Mouse (Mus musculus): ENCODE results near the gene Bcl2l15. TPM values are rescaled to one million over a fixed set of nuclear protein-coding genes. Genes with fewer than 3 reads are reported as not detected.
"Not testable (repeated sequence)": the region's sequence is repeated elsewhere in the genome, so short reads cannot be mapped to it uniquely, and the experiment has no call there.

Bcl2l15 gene
- polyA plus RNA-seq, 1 experiment: 0.18 TPM

DNA sequence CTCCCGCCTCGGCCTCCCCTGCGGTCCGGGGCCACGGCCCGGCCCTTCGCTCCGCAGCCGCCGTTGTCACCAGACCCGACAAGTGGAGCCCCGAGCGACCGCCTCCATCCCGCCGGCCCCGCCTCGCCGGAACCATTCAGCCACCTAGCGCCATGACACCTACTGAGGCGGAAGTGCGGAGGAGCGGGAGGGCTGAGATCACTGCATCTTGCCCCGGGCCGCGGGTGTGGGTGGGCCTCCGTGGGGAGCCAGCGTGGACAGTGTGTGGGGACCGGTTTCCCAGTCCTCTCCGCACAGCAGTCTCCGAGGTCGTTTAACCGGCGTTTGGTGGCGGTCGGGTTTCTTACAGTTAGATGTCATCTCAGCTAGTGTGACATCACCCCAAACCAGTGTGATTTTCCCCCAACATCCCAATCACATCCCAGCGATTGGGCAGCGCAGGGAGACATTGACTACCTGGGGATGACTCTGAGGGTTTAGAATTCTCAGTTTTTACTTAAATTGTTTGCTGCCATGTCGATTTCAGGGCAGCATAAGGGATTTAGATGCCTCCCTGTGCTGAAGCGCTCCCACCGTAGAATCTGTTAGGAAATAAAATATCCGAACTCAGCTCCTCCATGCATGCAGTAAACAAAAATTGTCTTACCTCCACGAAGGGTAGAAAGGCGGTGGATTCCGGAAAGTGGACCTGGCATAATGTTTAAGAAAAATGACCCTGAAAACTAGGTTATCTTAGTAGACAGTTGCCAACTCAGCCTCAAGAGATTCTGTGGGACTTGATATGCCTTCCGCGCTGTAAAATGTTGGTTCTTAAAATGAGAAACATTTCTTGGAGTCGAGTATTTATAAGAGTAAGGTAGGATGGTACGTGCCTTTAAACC lies 40.9 kb upstream of the Bcl2l15 start, which contains the start of gene Hipk1:
TSS of gene Hipk1 (minus strand) at position 334 of the 881 bp plus-strand sequence.
- peak; percentile 79 to 95 for DNase-seq (ENCODE audit: low read depth in 1 of 2, low spot score in 2 of 2)
- 15% methylated on average over 49 of the region's 49 CpGs for WGBS
- peak within 1 kb of the TSS; percentile 98 for H3K4me3 ChIP-seq (ENCODE audit: extremely low read depth, insufficient read depth, insufficient read length)
- H3K27ac ChIP-seq (ENCODE audit: insufficient read depth, low read length): peak within 1 kb of the TSS; percentile 97
- H3K36me3 ChIP-seq (ENCODE audit: control insufficient read depth, insufficient read depth, low read length): no peaks in the 10 kb centered on the region
- TF ChIP-seq CTCF (IDR thresholded peaks at IDR 0.05; ENCODE audit: extremely low read depth, insufficient read depth, insufficient read length, insufficient replicate concordance) (no peak), POLR2A (IDR thresholded peaks at IDR 0.05; ENCODE audit: low read depth, low read length) (peak; percentile 88)
- peaks cover 14% of the 10 kb centered on the region for H3K4me1 ChIP-seq (ENCODE audit: control insufficient read depth, insufficient read depth, insufficient read length)
- H3K27me3 ChIP-seq (ENCODE audit: control insufficient read depth, insufficient read depth, low read length): no peaks in the 10 kb centered on the region

DNA sequence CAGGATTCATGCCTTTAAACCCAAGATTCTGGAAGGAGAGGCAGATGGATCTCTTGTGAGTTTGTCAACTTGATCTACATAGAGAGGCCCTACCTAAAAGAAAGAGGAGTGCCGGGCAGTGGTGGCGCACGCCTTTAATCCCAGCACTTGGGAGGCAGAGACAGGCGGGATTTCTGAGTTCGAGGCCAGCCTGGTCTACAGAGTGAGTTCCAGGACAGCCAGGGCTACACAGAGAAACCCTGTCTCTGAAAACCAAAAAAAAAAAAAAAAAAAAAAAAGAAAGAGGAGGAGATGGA lies 40.3 kb upstream of the Bcl2l15 start:
- H3K36me3 ChIP-seq (ENCODE audit: control insufficient read depth, insufficient read depth, low read length); H3K27me3 ChIP-seq (ENCODE audit: control insufficient read depth, insufficient read depth, low read length); H3K27ac ChIP-seq (ENCODE audit: insufficient read depth, low read length); DNase-seq (ENCODE audit: low read depth in 1 of 2, low spot score in 2 of 2); H3K4me3 ChIP-seq (ENCODE audit: extremely low read depth, insufficient read depth, insufficient read length): not testable (repeated sequence)
- 84% methylated on average over 5 of the region's 5 CpGs for WGBS
- H3K4me1 ChIP-seq (ENCODE audit: control insufficient read depth, insufficient read depth, insufficient read length): peaks cover 12% of the 10 kb centered on the region

DNA sequence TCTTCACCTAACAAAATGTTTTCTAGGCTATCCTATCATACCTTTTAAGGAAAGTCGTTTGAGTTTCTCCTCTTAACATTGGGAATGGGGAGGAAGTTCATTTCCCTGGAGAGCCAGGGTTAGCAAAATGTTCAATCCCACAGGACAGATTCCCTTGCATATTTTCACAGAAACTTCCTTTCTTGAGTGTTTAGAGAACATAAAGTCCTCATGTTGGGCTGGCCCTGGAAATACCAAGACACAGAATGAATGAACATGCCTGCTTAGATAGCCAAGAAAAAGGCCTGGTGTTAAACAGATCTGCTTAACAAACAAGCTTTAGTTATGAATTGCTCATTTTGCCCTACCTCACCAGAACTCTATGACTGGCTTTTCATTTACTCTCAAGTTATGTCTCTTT lies 39.8 kb upstream of the Bcl2l15 start:
- H3K27ac ChIP-seq (ENCODE audit: insufficient read depth, low read length): no peak overlapping the region
- peaks cover 9% of the 10 kb centered on the region for H3K4me1 ChIP-seq (ENCODE audit: control insufficient read depth, insufficient read depth, insufficient read length)
- no peaks in the 10 kb centered on the region for H3K27me3 ChIP-seq (ENCODE audit: control insufficient read depth, insufficient read depth, low read length)
- TF ChIP-seq POLR2A (IDR thresholded peaks at IDR 0.05; ENCODE audit: low read depth, low read length) (no peak), CTCF (IDR thresholded peaks at IDR 0.05; ENCODE audit: extremely low read depth, insufficient read depth, insufficient read length, insufficient replicate concordance) (no peak)
- no peak for DNase-seq (ENCODE audit: low read depth in 1 of 2, low spot score in 2 of 2)
- 81% methylated on average over 1 of the region's 1 CpGs for WGBS
- H3K4me3 ChIP-seq (ENCODE audit: extremely low read depth, insufficient read depth, insufficient read length): no peak overlapping the region
- no peaks in the 10 kb centered on the region for H3K36me3 ChIP-seq (ENCODE audit: control insufficient read depth, insufficient read depth, low read length)

DNA sequence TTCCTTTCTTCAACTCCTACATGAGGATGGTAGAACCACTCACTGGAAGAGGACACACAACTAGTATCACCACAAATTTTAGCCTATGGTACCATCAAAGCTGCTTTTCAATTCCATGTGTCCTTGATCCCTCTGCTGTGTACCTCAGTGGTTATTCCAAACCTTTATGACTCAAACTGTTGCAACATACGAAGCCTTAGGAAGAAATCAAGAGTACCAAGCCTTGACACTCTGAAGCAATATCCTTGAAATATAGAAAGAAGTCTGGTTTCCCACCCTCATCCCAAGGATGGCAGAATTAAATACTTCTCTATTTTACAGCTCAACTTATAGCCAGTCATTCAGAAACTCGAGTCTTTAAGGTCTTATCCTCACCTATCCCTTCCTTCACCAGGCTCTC lies 36.0 kb upstream of the Bcl2l15 start:
- no peaks in the 10 kb centered on the region for H3K27me3 ChIP-seq (ENCODE audit: control insufficient read depth, insufficient read depth, low read length)
- H3K36me3 ChIP-seq (ENCODE audit: control insufficient read depth, insufficient read depth, low read length): no peaks in the 10 kb centered on the region
- peaks cover 4% of the 10 kb centered on the region; the same call in 1 of the 2 replicates for H3K4me1 ChIP-seq (ENCODE audit: control insufficient read depth, insufficient read depth, insufficient read length)
- no peak for TF ChIP-seq POLR2A (IDR thresholded peaks at IDR 0.05; ENCODE audit: low read depth, low read length)
- no peak overlapping the region for H3K27ac ChIP-seq (ENCODE audit: insufficient read depth, low read length)
- no peak for DNase-seq (ENCODE audit: low read depth in 1 of 2, low spot score in 2 of 2)
- 75% methylated on average over 2 of the region's 2 CpGs for WGBS
- H3K4me3 ChIP-seq (ENCODE audit: extremely low read depth, insufficient read depth, insufficient read length): no peak overlapping the region

DNA sequence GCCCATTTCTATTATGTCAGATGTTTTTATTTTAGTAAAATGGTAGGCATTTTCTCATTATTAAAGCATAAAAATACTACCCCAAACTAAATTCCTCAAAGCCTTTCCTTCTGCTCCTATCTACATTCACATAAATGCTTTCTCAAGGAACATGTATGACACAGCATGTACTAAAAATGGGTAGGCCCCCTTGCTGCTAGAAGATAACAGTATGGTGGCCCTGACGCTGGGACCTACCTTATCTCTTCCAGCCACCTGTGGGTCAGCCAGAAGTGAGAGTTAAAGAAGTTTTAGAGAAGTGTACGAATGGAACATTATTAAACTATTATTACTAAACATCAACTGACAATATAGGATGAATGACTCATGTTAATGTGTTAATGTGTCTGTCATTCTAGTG lies 32.9 kb upstream of the Bcl2l15 start:
- H3K36me3 ChIP-seq (ENCODE audit: control insufficient read depth, insufficient read depth, low read length): peaks cover 12% of the 10 kb centered on the region
- no peak for DNase-seq (ENCODE audit: low read depth in 1 of 2, low spot score in 2 of 2)
- no peak overlapping the region for H3K27ac ChIP-seq (ENCODE audit: insufficient read depth, low read length)
- H3K27me3 ChIP-seq (ENCODE audit: control insufficient read depth, insufficient read depth, low read length): no peaks in the 10 kb centered on the region
- TF ChIP-seq CTCF (IDR thresholded peaks at IDR 0.05; ENCODE audit: extremely low read depth, insufficient read depth, insufficient read length, insufficient replicate concordance) (no peak), POLR2A (IDR thresholded peaks at IDR 0.05; ENCODE audit: low read depth, low read length) (no peak)
- H3K4me3 ChIP-seq (ENCODE audit: extremely low read depth, insufficient read depth, insufficient read length): no peak overlapping the region
- peaks cover 22% of the 10 kb centered on the region; the same call in 1 of the 2 replicates for H3K4me1 ChIP-seq (ENCODE audit: control insufficient read depth, insufficient read depth, insufficient read length)
- WGBS: 76% methylated on average over 2 of the region's 2 CpGs

DNA sequence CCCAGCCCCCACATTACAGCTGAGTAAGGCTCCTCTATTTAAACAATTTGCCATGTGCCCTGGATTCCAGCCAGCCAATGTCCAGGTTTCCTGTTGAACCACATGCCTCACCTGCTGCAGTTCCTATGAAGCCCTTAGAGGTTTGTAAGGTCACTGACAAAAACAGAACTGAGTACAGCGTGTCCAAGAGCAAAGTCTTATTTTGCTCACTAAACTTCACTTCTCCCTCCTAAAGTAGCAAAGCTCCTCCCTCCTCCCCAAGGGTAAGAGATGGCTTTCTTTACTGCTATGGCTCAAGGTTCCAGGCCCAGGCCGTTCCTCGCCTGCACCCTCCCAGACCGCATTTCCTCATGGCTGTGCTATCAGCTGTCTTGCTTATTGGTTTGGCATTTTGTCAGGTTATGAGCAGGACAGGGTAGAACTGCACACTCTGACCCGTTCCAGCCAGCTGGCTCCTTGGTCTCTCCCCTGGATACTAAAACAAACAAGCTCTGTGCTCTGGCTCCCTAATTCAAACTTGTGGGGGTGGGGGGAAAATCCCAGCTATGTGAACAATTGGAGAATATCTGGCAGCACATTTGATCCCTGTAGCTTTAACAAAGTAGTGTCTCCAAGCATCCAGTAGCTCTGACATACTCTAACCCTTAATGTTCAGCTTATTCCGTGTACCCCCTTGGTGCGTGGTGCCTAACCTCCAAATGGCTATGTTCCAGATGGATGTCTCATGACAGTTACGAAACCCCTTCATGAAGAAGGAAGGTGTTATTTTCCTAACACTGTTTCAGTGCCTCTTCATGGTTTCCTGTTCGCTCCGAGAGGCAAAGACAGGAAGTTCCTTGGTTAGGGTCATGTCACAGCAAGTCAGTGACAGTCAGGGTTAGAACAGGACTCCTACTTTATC lies 30.5 kb upstream of the Bcl2l15 start:
- peak in 1 of 2 experiments; percentile 42 for DNase-seq (ENCODE audit: low read depth in 1 of 2, low spot score in 2 of 2)
- peaks cover 16% of the 10 kb centered on the region for H3K36me3 ChIP-seq (ENCODE audit: control insufficient read depth, insufficient read depth, low read length)
- under 1% methylated on average over 10 of the region's 10 CpGs for WGBS
- TF ChIP-seq CTCF (IDR thresholded peaks at IDR 0.05; ENCODE audit: extremely low read depth, insufficient read depth, insufficient read length, insufficient replicate concordance): no peak
- TF ChIP-seq POLR2A (IDR thresholded peaks at IDR 0.05; ENCODE audit: low read depth, low read length): no peak
- H3K4me3 ChIP-seq (ENCODE audit: extremely low read depth, insufficient read depth, insufficient read length): no peak overlapping the region; the same call in 1 of the 2 replicates
- H3K27me3 ChIP-seq (ENCODE audit: control insufficient read depth, insufficient read depth, low read length): no peaks in the 10 kb centered on the region
- H3K4me1 ChIP-seq (ENCODE audit: control insufficient read depth, insufficient read depth, insufficient read length): peaks cover 22% of the 10 kb centered on the region; the same call in 1 of the 2 replicates
- H3K27ac ChIP-seq (ENCODE audit: insufficient read depth, low read length): peak overlapping the region; percentile 92
